Mouse (Mus musculus) gastrocnemius, adult 2 months (tissue): ENCODE measurements around the gene Il20ra. TPM values are rescaled to one million over a fixed set of nuclear protein-coding genes. Genes with fewer than 3 reads are reported as not detected.

Experiments
- DNase-seq: peaks from one replicate; pipeline ENCODE4 v3.0.0; 2022
- H3K27ac ChIP-seq: fragments of 200-600 bp; 2 replicates; pipeline ENCODE4 v1.8.1; 2022; ENCODE audit warnings: mild to moderate bottlenecking
- H3K4me3 ChIP-seq: fragments of 200-600 bp; 2 replicates; pipeline ENCODE4 v1.8.1; 2022; ENCODE audit warnings: mild to moderate bottlenecking, moderate library complexity
- CTCF ChIP-seq: fragments of 200-600 bp; IDR thresholded peaks from 2 replicates; pipeline ENCODE4 v1.8.1; 2022; ENCODE audit warnings: antibody characterized with exemption, mild to moderate bottlenecking, moderate library complexity
- intact Hi-C: fragments of 180-260 bp; cut with DNase I; formaldehyde crosslinking; loops from one replicate; pipeline ENCODE4 v1.15.1; 2025
- total RNA-seq, 2 experiments: library from RNA; stranded (reverse); gene quantifications; 2 replicates each; pipeline ENCODE4 v1.2.3; 2021

Il20ra gene
- total RNA-seq, 2 experiments from 2014 or later: not detected

GRCm38 (mm10) chr10:19794996-19795395 lies 82.6 kb downstream of the Il20ra start:
- no peak for TF ChIP-seq CTCF
- intact Hi-C loops: no loop called here
- H3K27ac ChIP-seq: no peak overlapping the region
- no peak for DNase-seq
- no peak overlapping the region for H3K4me3 ChIP-seq

GRCm38 (mm10) chr10:19802958-19803357 lies 90.6 kb downstream of the Il20ra start:
- intact Hi-C loops: no loop called here
- DNase-seq: no peak
- TF ChIP-seq CTCF: no peak
- Histone ChIP-seq H3K4me3 (no peak overlapping the region), H3K27ac (no peak overlapping the region)

- intact Hi-C loops: no loop called here
- no peak for TF ChIP-seq CTCF
- no peak overlapping the region for H3K27ac ChIP-seq
- no peak overlapping the region for H3K4me3 ChIP-seq
- no peak for DNase-seq
Measured at GRCm38 (mm10) chr10:19804763-19805162, 92.4 kb downstream of the Il20ra start.

Other genes starting within 250 kb of the Il20ra start
- 10 to 100 TPM; 25.4 to 31.8 TPM for gene Ifngr1, start 120.6 kb upstream of the Il20ra start, total RNA-seq
- not detected for gene Il22ra2, start 90.6 kb upstream of the Il20ra start, total RNA-seq
- gene Slc35d3, start 138.9 kb downstream of the Il20ra start, total RNA-seq: not detected
- 10 to 100 TPM; 16.1 to 23.8 TPM for gene Pex7, start 195.1 kb downstream of the Il20ra start, total RNA-seq
- gene Map3k5, start 221.9 kb downstream of the Il20ra start, total RNA-seq: 10 to 100 TPM in 1 of 2 experiments, 1 to 10 TPM in 1; 8.6 to 15.2 TPM